Mouse (Mus musculus): ENCODE results near the gene Pdk2. TPM values are rescaled to one million over a fixed set of nuclear protein-coding genes. Genes with fewer than 3 reads are reported as not detected.

Pdk2 gene
- polyA plus RNA-seq, 1 experiment from 2014 or later = 13.9 TPM

- no peaks in the 10 kb centered on the region for H3K9me3 ChIP-seq (replicated peaks; ENCODE audit: control insufficient read depth, low read length)
- WGBS (ENCODE audit: insufficient replicate concordance) = under 1% methylated on average over 49 of the region's 69 CpGs
- H3K4me3 ChIP-seq (ENCODE audit: low read depth, low read length) = peak within 1 kb of the TSS; percentile 84
- peaks cover 78% of the 10 kb centered on the region for H3K4me1 ChIP-seq (ENCODE audit: control insufficient read depth, low read depth, low read length)
- H3K27me3 ChIP-seq (ENCODE audit: control insufficient read depth, insufficient read depth, low read depth, low read length) = no peaks in the 10 kb centered on the region
- ATAC-seq (ENCODE audit: low read depth) = peak; percentile 83
- H3K27ac ChIP-seq (ENCODE audit: low read length) = peak within 1 kb of the TSS; percentile 77
- H3K36me3 ChIP-seq (ENCODE audit: control insufficient read depth, insufficient read depth) = no peaks in the 10 kb centered on the region
- peak within 1 kb of the TSS; percentile 97 for H3K4me2 ChIP-seq (ENCODE audit: low read depth, low read length)
- H3K9ac ChIP-seq (ENCODE audit: low read depth, low read length) = peak within 1 kb of the TSS; percentile 87
These were observed 50.2 kb downstream of the Pdk2 start, which contains the start of gene Ppp1r9b for GRCm38 (mm10) chr11:94990749-94991577. Gene Ppp1r9b, plus strand, starts transcription at chr11:94991035.

- 32% methylated on average over 6 of the region's 6 CpGs for WGBS (ENCODE audit: insufficient replicate concordance)
- peak overlapping the region; percentile 84 for H3K4me3 ChIP-seq (ENCODE audit: low read depth, low read length)
- peak overlapping the region; percentile 48 for H3K27ac ChIP-seq (ENCODE audit: low read length)
- H3K27me3 ChIP-seq (ENCODE audit: control insufficient read depth, insufficient read depth, low read depth, low read length) = no peaks in the 10 kb centered on the region
- no peaks in the 10 kb centered on the region for H3K36me3 ChIP-seq (ENCODE audit: control insufficient read depth, insufficient read depth)
- peak overlapping the region; percentile 87 for H3K9ac ChIP-seq (ENCODE audit: low read depth, low read length)
- H3K4me1 ChIP-seq (ENCODE audit: control insufficient read depth, low read depth, low read length) = peaks cover 74% of the 10 kb centered on the region
- no peaks in the 10 kb centered on the region for H3K9me3 ChIP-seq (replicated peaks; ENCODE audit: control insufficient read depth, low read length)
- no peak for ATAC-seq (ENCODE audit: low read depth)
- peak overlapping the region; percentile 97 for H3K4me2 ChIP-seq (ENCODE audit: low read depth, low read length)
These were observed 50.9 kb downstream of the Pdk2 start for GRCm38 (mm10) chr11:94990102-94990748.

- H3K9me3 ChIP-seq (replicated peaks; ENCODE audit: control insufficient read depth, low read length) = no peaks in the 10 kb centered on the region
These were observed 51.6 kb downstream of the Pdk2 start for GRCm38 (mm10) chr11:94989562-94990017.

GRCm38 (mm10) chr11:94988780-94989561 lies 52.2 kb downstream of the Pdk2 start:
- Histone ChIP-seq H3K27me3 (ENCODE audit: control insufficient read depth, insufficient read depth, low read depth, low read length) (no peaks in the 10 kb centered on the region), H3K4me1 (ENCODE audit: control insufficient read depth, low read depth, low read length) (peaks cover 73% of the 10 kb centered on the region), H3K27ac (ENCODE audit: low read length) (peak overlapping the region; percentile 66), H3K9me3 (replicated peaks; ENCODE audit: control insufficient read depth, low read length) (no peaks in the 10 kb centered on the region), H3K4me3 (ENCODE audit: low read depth, low read length) (peak overlapping the region; percentile 84), H3K36me3 (ENCODE audit: control insufficient read depth, insufficient read depth) (no peaks in the 10 kb centered on the region), H3K4me2 (ENCODE audit: low read depth, low read length) (peak overlapping the region; percentile 97), H3K9ac (ENCODE audit: low read depth, low read length) (peak overlapping the region; percentile 87)
- WGBS (ENCODE audit: insufficient replicate concordance) = 35% methylated on average over 10 of the region's 10 CpGs
- ATAC-seq (ENCODE audit: low read depth) = no peak

More at GRCm38 (mm10) chr11:94989562-94990017, 51.6 kb downstream of the Pdk2 start:
- peak overlapping the region; percentile 87 for H3K9ac ChIP-seq (ENCODE audit: low read depth, low read length)
- peak; percentile 46 for ATAC-seq (ENCODE audit: low read depth)
- no peaks in the 10 kb centered on the region for H3K36me3 ChIP-seq (ENCODE audit: control insufficient read depth, insufficient read depth)
- H3K4me3 ChIP-seq (ENCODE audit: low read depth, low read length) = peak overlapping the region; percentile 84
- H3K27ac ChIP-seq (ENCODE audit: low read length) = peak overlapping the region; percentile 66
- peaks cover 74% of the 10 kb centered on the region for H3K4me1 ChIP-seq (ENCODE audit: control insufficient read depth, low read depth, low read length)
- no peaks in the 10 kb centered on the region for H3K27me3 ChIP-seq (ENCODE audit: control insufficient read depth, insufficient read depth, low read depth, low read length)
- peak overlapping the region; percentile 97 for H3K4me2 ChIP-seq (ENCODE audit: low read depth, low read length)
- WGBS (ENCODE audit: insufficient replicate concordance) = 0% methylated on average over 12 of the region's 12 CpGs

- no peak overlapping the region for H3K9ac ChIP-seq (ENCODE audit: low read depth, low read length)
- H3K4me2 ChIP-seq (ENCODE audit: low read depth, low read length) = 0 out of 2 replicates have a peak overlapping the region, but pooled peaks have one; percentile 3
- H3K4me3 ChIP-seq (ENCODE audit: low read depth, low read length) = no peak overlapping the region
- no peak for ATAC-seq (ENCODE audit: low read depth)
- WGBS (ENCODE audit: insufficient replicate concordance) = 60% methylated on average over 8 of the region's 8 CpGs
- no peaks in the 10 kb centered on the region for H3K9me3 ChIP-seq (replicated peaks; ENCODE audit: control insufficient read depth, low read length)
- H3K4me1 ChIP-seq (ENCODE audit: control insufficient read depth, low read depth, low read length) = peaks cover 62% of the 10 kb centered on the region
- no peaks in the 10 kb centered on the region for H3K36me3 ChIP-seq (ENCODE audit: control insufficient read depth, insufficient read depth)
- 0 out of 2 replicates have a peak overlapping the region, but pooled peaks have one; percentile 13 for H3K27ac ChIP-seq (ENCODE audit: low read length)
- no peaks in the 10 kb centered on the region for H3K27me3 ChIP-seq (ENCODE audit: control insufficient read depth, insufficient read depth, low read depth, low read length)
These were observed 53.3 kb downstream of the Pdk2 start for GRCm38 (mm10) chr11:94987851-94988250.

GRCm38 (mm10) chr11:94987341-94987740 lies 53.8 kb downstream of the Pdk2 start:
- H3K9ac ChIP-seq (ENCODE audit: low read depth, low read length) = 0 out of 2 replicates have a peak overlapping the region, but pooled peaks have one; percentile 4
- peaks cover 58% of the 10 kb centered on the region for H3K4me1 ChIP-seq (ENCODE audit: control insufficient read depth, low read depth, low read length)
- no peaks in the 10 kb centered on the region for H3K9me3 ChIP-seq (replicated peaks; ENCODE audit: control insufficient read depth, low read length)
- H3K27me3 ChIP-seq (ENCODE audit: control insufficient read depth, insufficient read depth, low read depth, low read length) = no peaks in the 10 kb centered on the region
- no peak overlapping the region for H3K4me3 ChIP-seq (ENCODE audit: low read depth, low read length)
- ATAC-seq (ENCODE audit: low read depth) = no peak
- WGBS (ENCODE audit: insufficient replicate concordance) = 49% methylated on average over 6 of the region's 6 CpGs
- H3K4me2 ChIP-seq (ENCODE audit: low read depth, low read length) = no peak overlapping the region
- H3K36me3 ChIP-seq (ENCODE audit: control insufficient read depth, insufficient read depth) = no peaks in the 10 kb centered on the region
- 0 out of 2 replicates have a peak overlapping the region, but pooled peaks have one; percentile 27 for H3K27ac ChIP-seq (ENCODE audit: low read length)

GRCm38 (mm10) chr11:94986435-94986834 lies 54.7 kb downstream of the Pdk2 start:
- H3K4me2 ChIP-seq (ENCODE audit: low read depth, low read length) = no peak overlapping the region
- H3K27me3 ChIP-seq (ENCODE audit: control insufficient read depth, insufficient read depth, low read depth, low read length) = no peaks in the 10 kb centered on the region
- H3K27ac ChIP-seq (ENCODE audit: low read length) = no peak overlapping the region
- ATAC-seq (ENCODE audit: low read depth) = no peak
- 47% methylated on average over 2 of the region's 2 CpGs for WGBS (ENCODE audit: insufficient replicate concordance)
- no peak overlapping the region for H3K9ac ChIP-seq (ENCODE audit: low read depth, low read length)
- H3K36me3 ChIP-seq (ENCODE audit: control insufficient read depth, insufficient read depth) = no peaks in the 10 kb centered on the region
- H3K4me3 ChIP-seq (ENCODE audit: low read depth, low read length) = no peak overlapping the region
- H3K4me1 ChIP-seq (ENCODE audit: control insufficient read depth, low read depth, low read length) = peaks cover 52% of the 10 kb centered on the region
- no peaks in the 10 kb centered on the region for H3K9me3 ChIP-seq (replicated peaks; ENCODE audit: control insufficient read depth, low read length)

GRCm38 (mm10) chr11:94985822-94986221 lies 55.3 kb downstream of the Pdk2 start:
- no peak for ATAC-seq (ENCODE audit: low read depth)
- H3K9me3 ChIP-seq (replicated peaks; ENCODE audit: control insufficient read depth, low read length) = no peaks in the 10 kb centered on the region
- no peaks in the 10 kb centered on the region for H3K36me3 ChIP-seq (ENCODE audit: control insufficient read depth, insufficient read depth)
- H3K4me2 ChIP-seq (ENCODE audit: low read depth, low read length) = no peak overlapping the region
- WGBS (ENCODE audit: insufficient replicate concordance) = 77% methylated on average over 5 of the region's 5 CpGs
- H3K9ac ChIP-seq (ENCODE audit: low read depth, low read length) = no peak overlapping the region
- H3K4me1 ChIP-seq (ENCODE audit: control insufficient read depth, low read depth, low read length) = peaks cover 52% of the 10 kb centered on the region
- no peak overlapping the region for H3K27ac ChIP-seq (ENCODE audit: low read length)
- no peaks in the 10 kb centered on the region for H3K27me3 ChIP-seq (ENCODE audit: control insufficient read depth, insufficient read depth, low read depth, low read length)
- H3K4me3 ChIP-seq (ENCODE audit: low read depth, low read length) = no peak overlapping the region
